Mouse (Mus musculus): ENCODE measurements at regions not wholly inside any gene's neighbourhood (a gene's known extent, or its start where the extent isn't known, plus 50 kb on each side); places are given as distances from the start of the nearest gene placed in this dataset.

DNA sequence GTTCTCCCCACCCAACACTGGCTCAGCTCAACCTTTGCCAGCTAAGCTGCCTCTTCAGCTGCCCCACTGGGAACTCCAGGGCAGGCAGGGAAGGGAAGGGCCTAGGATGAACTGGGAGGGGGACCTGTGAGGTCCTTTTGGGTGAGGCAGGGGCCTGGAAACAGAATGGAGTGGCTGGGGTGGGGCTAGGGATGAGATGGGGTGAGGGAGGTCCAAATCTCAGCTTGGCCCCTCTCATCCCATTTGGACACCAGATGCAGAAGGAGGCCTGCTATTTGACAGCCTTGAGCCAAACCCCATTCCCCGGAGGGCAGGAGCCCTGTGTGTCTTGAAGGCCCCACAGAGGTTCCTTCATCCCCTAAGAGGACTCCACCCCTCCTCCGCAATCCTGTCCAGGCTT is 166.7 kb upstream of the Kbtbd8 start:
- TF ChIP-seq POLR2A (IDR thresholded peaks at IDR 0.05; ENCODE audit: insufficient read depth, low read length) = no peak
- TF ChIP-seq CTCF (IDR thresholded peaks at IDR 0.05; ENCODE audit: low read depth, low read length) = no peak
- TF ChIP-seq EP300 (IDR thresholded peaks at IDR 0.05; ENCODE audit: insufficient read depth, low read depth, low read length) = no peak

Data from ES-Bruce4 (cell line).